Mouse (Mus musculus) heart, embryonic 14.5 days (tissue): ENCODE measurements at regions not wholly inside any gene's neighbourhood (a gene's known extent, or its start where the extent isn't known, plus 50 kb on each side); places are given as distances from the start of the nearest gene placed in this dataset.
A peak's percentile ranks its signal among the peaks of the same experiment; 100 is the strongest.

Experiments used
- ATAC-seq: fragments of 200-750 bp; cut with Nextera tagmentation; 2 replicates; pipeline ENCODE4 v1.8.0; 2017; ENCODE audit warnings: low read depth, moderate TSS enrichment; ENCODE audit not compliant: insufficient number of reproducible peaks, insufficient read depth, low FRiP score
- H3K27ac ChIP-seq, 2 experiments: fragments of 200-500 bp in 1 of 2; fragments of 300-500 bp in 1 of 2; sonication (generic) in 1 of 2; replicated peaks in 1 of 2; 2 replicates each; pipeline ENCODE4 v1.5.1; 2012 to 2014; ENCODE audit warnings: low read depth in 2 of 2, low read length in 2 of 2, control low read depth in 1 of 2, mild to moderate bottlenecking in 1 of 2, mixed read lengths in 1 of 2; ENCODE audit not compliant: control insufficient read depth in 1 of 2, insufficient read depth in 1 of 2
- H3K27me3 ChIP-seq: fragments of 300-500 bp; sonication (generic); 2 replicates; pipeline ENCODE4 v1.6.1; 2014; ENCODE audit warnings: mild to moderate bottlenecking, low read length, control low read depth; ENCODE audit not compliant: control insufficient read depth, insufficient read depth
- H3K36me3 ChIP-seq: fragments of 300-500 bp; sonication (generic); 2 replicates; pipeline ENCODE4 v1.6.1; 2014; ENCODE audit warnings: mild to moderate bottlenecking, control low read depth, low read length, mixed read lengths; ENCODE audit not compliant: control insufficient read depth, insufficient read depth
- H3K4me1 ChIP-seq, 2 experiments: fragments of 200-500 bp in 1 of 2; fragments of 300-500 bp in 1 of 2; sonication (generic) in 1 of 2; 2 replicates each; pipeline ENCODE4 v1.6.1; 2012 to 2014; ENCODE audit warnings: low read length in 2 of 2, control low read depth in 1 of 2, mixed read lengths in 1 of 2; ENCODE audit not compliant: control insufficient read depth in 2 of 2, insufficient read depth in 2 of 2
- H3K4me2 ChIP-seq: fragments of 300-500 bp; sonication (generic); 2 replicates; pipeline ENCODE4 v1.6.1; 2014; ENCODE audit warnings: mild to moderate bottlenecking, low read length
- H3K4me3 ChIP-seq, 2 experiments: fragments of 200-500 bp in 1 of 2; fragments of 300-500 bp in 1 of 2; sonication (generic) in 1 of 2; 2 replicates each; pipeline ENCODE4 v1.5.1; 2012 to 2014; ENCODE audit warnings: low read length in 2 of 2, mild to moderate bottlenecking in 2 of 2, control low read depth in 1 of 2, low read depth in 1 of 2, moderate library complexity in 1 of 2; ENCODE audit not compliant: control insufficient read depth in 1 of 2, insufficient read depth in 1 of 2
- H3K9ac ChIP-seq: fragments of 300-500 bp; sonication (generic); 2 replicates; pipeline ENCODE4 v1.6.1; 2014; ENCODE audit warnings: mild to moderate bottlenecking, low read length
- H3K9me3 ChIP-seq: fragments of 300-500 bp; sonication (generic); 2 replicates; pipeline ENCODE4 v1.6.1; 2016; ENCODE audit warnings: low read length, control low read depth; ENCODE audit not compliant: control insufficient read depth
- WGBS: fragments of 180-500 bp; shearing (Covaris S2); extraction: QIAGEN DNeasy Blood & Tissue Kit; methylation state at CpG from one replicate; pipeline ENCODE4 v1.1.7; 2014; 5-methylcytosine and 5-hydroxymethylcytosine counted together

DNA sequence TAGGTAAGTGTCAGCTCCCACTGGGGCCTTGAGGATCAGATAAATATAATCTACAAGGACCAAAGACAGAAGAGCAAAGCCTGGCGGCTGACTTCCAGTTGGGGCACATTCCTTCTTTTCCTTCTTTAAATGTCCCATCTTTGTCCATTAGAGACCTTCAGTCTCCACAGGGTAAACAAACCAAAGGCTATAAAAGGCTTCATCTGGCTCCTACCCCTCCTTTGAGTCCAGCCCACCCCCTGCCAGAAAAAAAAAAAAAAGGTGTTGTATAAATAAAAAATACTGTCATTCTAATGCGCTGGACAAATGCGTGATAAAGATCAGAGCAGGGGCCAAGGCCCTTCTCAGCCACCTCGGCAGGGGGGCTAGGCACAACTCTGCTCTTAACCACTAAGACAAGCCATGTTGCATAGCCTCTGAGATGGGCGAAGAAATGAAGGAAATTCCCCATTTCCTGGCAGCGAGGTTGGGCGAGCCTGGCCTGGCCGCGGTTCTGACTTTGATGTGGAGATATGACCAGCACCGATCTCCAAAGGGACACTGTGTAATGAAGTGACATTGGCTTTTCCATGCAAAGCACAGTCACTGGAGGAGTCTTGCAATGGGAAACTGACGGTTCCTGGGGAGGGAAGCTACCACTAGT, 492.0 kb downstream of the Med13l start:
- Histone ChIP-seq H3K27me3 (peaks cover 25% of the 10 kb centered on the region), H3K4me3 (no peak overlapping the region), H3K4me2 (no peak overlapping the region), H3K9me3 (no peaks in the 10 kb centered on the region), H3K4me1 (peaks cover 3 to 9% of the 10 kb centered on the region in 2 experiments; a peak in 3 of 4 replicates), H3K9ac (no peak overlapping the region), H3K27ac (no peak overlapping the region), H3K36me3 (no peaks in the 10 kb centered on the region)
- WGBS: 32% methylated on average over 11 of the region's 11 CpGs
- ATAC-seq: no peak

DNA sequence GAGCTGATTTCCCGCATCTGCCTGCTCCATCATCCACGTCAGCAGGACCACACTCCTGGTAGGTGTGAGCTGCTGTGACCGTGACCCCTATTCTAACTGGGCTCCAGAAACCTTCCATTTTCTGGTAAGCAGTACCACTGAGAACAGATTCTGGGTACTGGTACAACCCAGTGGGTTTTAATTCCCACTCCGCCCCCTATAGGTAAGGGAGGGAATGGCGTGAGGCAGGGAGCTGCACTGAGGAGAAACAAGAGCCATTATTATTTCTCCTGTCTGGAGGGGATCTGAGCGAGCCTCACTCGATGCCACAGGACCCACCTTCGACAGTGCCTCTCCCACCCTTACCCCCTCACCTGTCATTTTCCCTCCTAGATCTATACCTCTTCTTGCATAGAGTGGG, 493.3 kb downstream of the Med13l start:
- no peaks in the 10 kb centered on the region for H3K36me3 ChIP-seq
- H3K4me3 ChIP-seq: no peak overlapping the region
- WGBS: 83% methylated on average over 8 of the region's 8 CpGs
- ATAC-seq: no peak
- no peaks in the 10 kb centered on the region for H3K9me3 ChIP-seq
- no peak overlapping the region for H3K9ac ChIP-seq
- no peak overlapping the region for H3K27ac ChIP-seq
- H3K4me1 ChIP-seq: peaks cover 6 to 11% of the 10 kb centered on the region in 2 experiments
- peaks cover 25% of the 10 kb centered on the region for H3K27me3 ChIP-seq
- no peak overlapping the region for H3K4me2 ChIP-seq

DNA sequence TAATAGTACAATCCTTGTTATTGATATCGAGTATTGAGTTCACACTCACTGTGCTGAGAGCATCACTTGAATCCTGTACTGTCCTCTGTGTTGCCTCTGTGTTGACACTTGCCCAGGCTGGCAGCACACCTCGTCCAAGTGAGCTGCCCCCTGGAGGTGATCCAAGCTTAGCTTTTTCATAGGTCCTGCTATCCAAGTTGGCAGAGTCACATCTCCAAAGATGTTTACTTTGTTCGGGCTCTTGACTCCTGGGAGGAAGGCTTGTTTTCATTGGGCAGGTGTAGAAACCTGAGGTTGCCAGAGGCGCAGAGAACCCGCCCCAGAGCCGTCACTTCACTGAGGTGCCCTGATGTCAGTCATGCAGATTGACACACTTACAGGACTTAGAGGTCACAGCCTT, 493.9 kb downstream of the Med13l start:
- no peak overlapping the region for H3K4me2 ChIP-seq
- no peak overlapping the region for H3K4me3 ChIP-seq
- peaks cover 9 to 11% of the 10 kb centered on the region in 2 experiments for H3K4me1 ChIP-seq
- H3K27me3 ChIP-seq: peaks cover 25% of the 10 kb centered on the region
- no peak overlapping the region for H3K27ac ChIP-seq
- H3K9ac ChIP-seq: no peak overlapping the region
- H3K9me3 ChIP-seq: no peaks in the 10 kb centered on the region
- H3K36me3 ChIP-seq: no peaks in the 10 kb centered on the region
- ATAC-seq: no peak
- WGBS: 54% methylated on average over 6 of the region's 6 CpGs

DNA sequence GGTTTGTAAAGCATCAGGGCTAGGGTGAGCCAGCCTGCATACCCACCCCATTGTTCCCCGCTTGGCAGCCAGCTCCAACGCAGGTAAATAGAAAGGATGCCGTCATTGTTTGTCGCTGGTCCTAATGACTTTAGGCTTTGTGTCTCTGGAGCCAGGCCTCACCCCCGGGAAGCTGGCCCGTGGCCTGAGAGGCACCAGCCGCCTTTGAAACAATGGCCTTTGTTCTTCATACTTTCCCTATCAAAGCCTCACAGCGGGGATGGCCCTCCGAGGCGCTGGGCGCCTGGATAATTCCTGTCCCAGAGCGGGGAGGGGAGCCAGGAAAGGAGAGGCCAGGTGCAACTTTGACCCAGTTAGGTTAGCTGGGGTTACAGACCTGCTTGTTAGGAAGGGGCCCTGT, 495.0 kb downstream of the Med13l start:
- H3K4me1 ChIP-seq: peaks cover 9 to 11% of the 10 kb centered on the region in 2 experiments
- no peaks in the 10 kb centered on the region for H3K36me3 ChIP-seq
- 5% methylated on average over 12 of the region's 12 CpGs for WGBS
- H3K9me3 ChIP-seq: no peaks in the 10 kb centered on the region
- no peak overlapping the region for H3K4me3 ChIP-seq
- H3K4me2 ChIP-seq: no peak overlapping the region
- peaks cover 27% of the 10 kb centered on the region for H3K27me3 ChIP-seq
- H3K9ac ChIP-seq: no peak overlapping the region
- no peak for ATAC-seq
- H3K27ac ChIP-seq: no peak overlapping the region

DNA sequence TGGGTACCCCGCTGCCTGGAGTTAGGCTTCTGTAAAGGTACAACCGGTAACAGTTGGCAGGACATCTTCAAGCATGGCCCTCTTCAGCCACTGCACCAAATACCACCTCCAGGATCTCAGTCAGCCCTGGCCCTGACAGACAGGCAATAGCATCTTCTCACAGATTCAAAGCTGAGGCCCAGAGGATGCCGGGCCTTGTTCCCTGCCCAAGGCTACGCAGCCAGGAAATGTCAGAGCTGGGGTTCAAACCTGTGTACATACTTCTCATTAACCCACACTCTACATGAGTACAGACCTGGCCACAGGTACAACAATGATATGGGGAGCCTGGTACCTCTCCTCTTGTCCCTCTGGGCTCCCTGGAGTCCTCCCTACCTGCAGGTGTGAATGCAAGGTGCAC, 497.3 kb downstream of the Med13l start:
- no peak overlapping the region for H3K4me2 ChIP-seq
- 86% methylated on average over 4 of the region's 4 CpGs for WGBS
- peak overlapping the region in 1 of 2 experiments; percentile 44; a peak in 1 of 4 replicates for H3K27ac ChIP-seq
- peaks cover 28% of the 10 kb centered on the region for H3K27me3 ChIP-seq
- no peak for ATAC-seq
- no peaks in the 10 kb centered on the region for H3K36me3 ChIP-seq
- H3K9me3 ChIP-seq: no peaks in the 10 kb centered on the region
- peaks cover 9 to 11% of the 10 kb centered on the region in 2 experiments for H3K4me1 ChIP-seq
- H3K4me3 ChIP-seq: no peak overlapping the region
- no peak overlapping the region for H3K9ac ChIP-seq

DNA sequence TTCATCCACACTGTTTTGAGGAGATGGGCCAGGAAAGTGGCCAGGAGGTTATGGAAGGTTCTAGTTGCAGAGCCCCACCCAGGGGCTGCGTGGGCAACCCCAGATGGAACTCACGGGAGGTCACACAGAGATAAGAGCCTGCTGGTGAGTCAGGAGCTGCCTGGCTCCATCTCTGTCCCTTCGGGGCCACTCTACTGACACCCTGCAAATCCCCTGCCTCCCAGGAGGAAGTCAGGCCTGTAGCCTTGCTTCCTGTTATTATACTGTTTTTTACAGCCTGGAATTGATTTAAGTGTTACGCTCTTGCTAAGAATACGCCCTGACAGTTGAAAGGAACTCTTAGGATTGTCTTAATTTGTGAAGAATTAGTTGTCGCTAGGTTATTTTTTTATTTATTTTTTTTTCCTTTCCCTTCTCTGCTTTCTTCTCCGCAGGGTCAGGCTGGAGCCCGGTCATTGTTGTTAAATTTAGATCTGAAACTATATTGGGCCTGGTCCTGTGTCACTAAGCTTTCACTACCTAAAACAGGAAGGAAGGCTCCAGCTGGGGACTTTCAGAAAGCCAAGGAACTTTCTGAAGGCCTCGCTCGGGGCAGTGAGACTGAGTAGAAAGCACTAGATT, 497.9 kb downstream of the Med13l start:
- ATAC-seq: 0 out of 2 replicates have a peak, but pooled peaks have one; percentile 18
- Histone ChIP-seq H3K4me2 (no peak overlapping the region), H3K27ac (peak overlapping the region; percentile 53 to 61; a peak in 3 of 4 replicates), H3K9ac (no peak overlapping the region), H3K4me3 (no peak overlapping the region), H3K27me3 (peaks cover 28% of the 10 kb centered on the region), H3K4me1 (peaks cover 9 to 11% of the 10 kb centered on the region in 2 experiments), H3K36me3 (no peaks in the 10 kb centered on the region), H3K9me3 (no peaks in the 10 kb centered on the region)
- 39% methylated on average over 10 of the region's 10 CpGs for WGBS

DNA sequence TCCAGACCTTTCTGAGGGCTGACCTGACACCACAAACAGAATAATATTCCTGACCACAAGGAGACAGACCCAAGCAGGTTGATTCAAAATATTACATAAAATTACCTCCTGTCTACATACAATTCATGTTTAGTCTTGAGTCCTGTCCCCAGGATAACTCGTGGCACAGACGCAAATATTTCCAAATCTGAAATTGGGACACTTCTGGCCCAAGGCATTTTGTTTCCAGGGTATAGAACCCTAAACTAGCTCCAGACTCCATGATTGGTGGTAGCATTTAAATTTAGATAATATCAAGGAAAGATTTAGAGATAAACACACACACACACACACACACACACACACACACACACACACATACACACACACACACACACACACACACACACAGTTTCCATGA, 498.7 kb downstream of the Med13l start:
- peaks cover 9 to 11% of the 10 kb centered on the region in 2 experiments for H3K4me1 ChIP-seq
- H3K27me3 ChIP-seq: peaks cover 25% of the 10 kb centered on the region
- ATAC-seq: no peak
- H3K4me3 ChIP-seq: no peak overlapping the region
- no peak overlapping the region for H3K9ac ChIP-seq
- H3K9me3 ChIP-seq: no peaks in the 10 kb centered on the region
- H3K36me3 ChIP-seq: no peaks in the 10 kb centered on the region
- no peak overlapping the region for H3K4me2 ChIP-seq
- peak overlapping the region in 1 of 2 experiments; percentile 61; a peak in 2 of 4 replicates for H3K27ac ChIP-seq
- WGBS: 94% methylated on average over 2 of the region's 2 CpGs
